Mouse (Mus musculus) cerebellum, adult 2 months (tissue): ENCODE measurements around the gene Cdkn2b.

Experiments used
- CTCF ChIP-seq: fragments of 200-500 bp; IDR thresholded peaks from 2 replicates; pipeline ENCODE4 v1.5.1; 2011; ENCODE audit warnings: low read depth, mild to moderate bottlenecking, control low read depth, low read length, moderate library complexity, borderline replicate concordance; ENCODE audit not compliant: insufficient read depth
- POLR2A ChIP-seq: fragments of 200-500 bp; IDR thresholded peaks from 2 replicates; pipeline ENCODE4 v1.6.1; 2011; ENCODE audit warnings: low read length, control low read depth, borderline replicate concordance; ENCODE audit not compliant: insufficient read depth

- TF ChIP-seq CTCF (no peak), POLR2A (no peak)
Measured at GRCm38 (mm10) chr4:89274006-89274405, 36.8 kb downstream of the Cdkn2b start.
